ENCODE assay signal across 9 mouse cellular contexts in genomic region chr8:126895133-126895532, GRCm38 (mm10). TPM values are rescaled to one million over a fixed set of nuclear protein-coding genes. Genes with fewer than 3 reads are reported as not detected.
A peak's percentile ranks its signal among the peaks of the same experiment; 100 is the strongest.
DNase-seq lines count a peak whose midpoint lies in the region; ATAC-seq and TF ChIP-seq lines count a peak whose summit lies in the region.
"Had no signal": no experiment of that assay in that cellular context is flagged by ENCODE, and none has a peak within 500 bp of the region (broad histone marks: within the 10 kb centered on the region; RNA-seq: fewer than 3 reads in every experiment).

No protein-coding gene starts in this region.

- intact Hi-C loops in heart, adult 2 months (cut with DNase I), result no loop called here
- intact Hi-C loops in heart, postnatal 36 days (cut with DNase I), result no loop called here

- peak; percentile 24 to 44 for DNase-seq in heart, adult 2 months
- no peak for DNase-seq in heart, postnatal 36 days
- peak; percentile 15 to 53 for DNase-seq in adrenal gland, postnatal 36 days
- peak; percentile 87 to 93 for DNase-seq in layer of hippocampus, adult 18-20 months (ENCODE audit: low spot score in 2 of 2)
- peak; percentile 77 for DNase-seq in lung, postnatal 36 days
- DNase-seq in cerebellum, postnatal 4 days (ENCODE audit: low spot score in 2 of 2), result no peak

- H3K27me3 ChIP-seq in heart, adult 2 months (ENCODE audit: control insufficient read depth, insufficient read depth, low read length), result no peaks in the 10 kb centered on the region
- H3K27me3 ChIP-seq: neural tube, embryonic 12.5 days had no signal

- no peak overlapping the region for H3K27ac ChIP-seq in heart, adult 2 months
- H3K27ac ChIP-seq: neural tube, embryonic 12.5 days had no signal

- H3K9ac ChIP-seq in heart, adult 2 months (ENCODE audit: low read depth, low read length), result no peak overlapping the region
- H3K9ac ChIP-seq: neural tube, embryonic 12.5 days had no signal

- TF ChIP-seq CTCF in heart, adult 2 months (IDR thresholded peaks at IDR 0.05), result no peak

- peaks cover 2% of the 10 kb centered on the region for H3K4me1 ChIP-seq in heart, adult 2 months (ENCODE audit: control insufficient read depth, insufficient read depth, low read length)
- H3K4me1 ChIP-seq: neural tube, embryonic 12.5 days had no signal

- no peak for TF ChIP-seq POLR2A in heart, adult 2 months (IDR thresholded peaks at IDR 0.05; ENCODE audit: insufficient read depth, low read depth, low read length)

- no peak for ATAC-seq in megakaryocyte, adult 5-6 weeks (ENCODE audit: poor library complexity, severe bottlenecking)
- ATAC-seq in monocyte, adult 5-6 weeks (replicated peaks; ENCODE audit: insufficient number of reproducible peaks, low FRiP score, low TSS enrichment, poor library complexity, severe bottlenecking), result no peak

- no peak overlapping the region for H3K4me3 ChIP-seq in heart, adult 2 months
- H3K4me3 ChIP-seq: neural tube, embryonic 12.5 days had no signal

- H3K36me3 ChIP-seq in heart, adult 2 months (ENCODE audit: control insufficient read depth, insufficient read depth, low read length), result no peaks in the 10 kb centered on the region
- H3K36me3 ChIP-seq: neural tube, embryonic 12.5 days had no signal

- H3K79me2 ChIP-seq in heart, adult 2 months (replicated peaks; ENCODE audit: control insufficient read depth, insufficient read depth, low read length), result no peaks in the 10 kb centered on the region

- TF ChIP-seq EP300 in heart, adult 2 months (IDR thresholded peaks at IDR 0.05; ENCODE audit: insufficient read depth, low read depth, low read length), result no peak

- 28% methylated on average over 6 of the region's 6 CpGs for WGBS in heart, adult 2 months

RNA-seq across cellular contexts. Expression of gene Tomm20, which starts 50.5 kb away (rescaled TPM):
- total RNA-seq in heart, adult 2 months (2021), result 10 to 100 TPM; 70.1 to 96.2 TPM
- 67.8 and 195 TPM in 2 replicates for polyA plus RNA-seq in heart, adult 2 months (2012; rRNA removed)
- 10 to 100 TPM; 81.7 to 91.3 TPM for total RNA-seq in heart, postnatal 36 days (2021)
- total RNA-seq in adrenal gland, postnatal 36 days (2021), result 100 to 1,000 TPM; 188 to 205 TPM
- 100 to 1,000 TPM; 214 TPM for total RNA-seq in layer of hippocampus, adult 18-20 months (2021)
- 47.7 and 70.1 TPM in 2 replicates for total RNA-seq in megakaryocyte, adult 5-6 weeks (2015)
- total RNA-seq in megakaryocyte, adult 5-6 weeks (2017), result 69.9 and 71.9 TPM in 2 replicates
- total RNA-seq in monocyte, adult 5-6 weeks (2017), result 100 to 160 TPM (median 138 TPM) in 3 replicates

Comparison
In these comparisons a context has a peak if more than half of its experiments do, and no peak if none do; other contexts are left out.
1. DNase-seq: peak in heart, adult 2 months (2 of 2), adrenal gland, postnatal 36 days (2 of 2), layer of hippocampus, adult 18-20 months (2 of 2) and lung, postnatal 36 days (single experiment); none in heart, postnatal 36 days (0 of 2) and cerebellum, postnatal 4 days (0 of 2).